Mouse (Mus musculus) liver, embryonic 15.5 days (tissue): Measurements from ENCODE around the gene Sp9. TPM values are rescaled to one million over a fixed set of nuclear protein-coding genes. Genes with fewer than 3 reads are reported as not detected.

Source experiments
- ATAC-seq: fragments of 200-750 bp; cut with Nextera tagmentation; 2 replicates; pipeline ENCODE4 v1.8.0; 2017; ENCODE audit warnings: moderate number of reproducible peaks, mild to moderate bottlenecking, moderate library complexity; ENCODE audit not compliant: insufficient read depth
- H3K27ac ChIP-seq: fragments of 300-500 bp; sonication (generic); replicated peaks from 2 replicates; pipeline ENCODE4 v1.5.1; 2015; ENCODE audit warnings: mild to moderate bottlenecking, inconsistent platforms
- H3K27me3 ChIP-seq: fragments of 300-500 bp; sonication (generic); 2 replicates; pipeline ENCODE4 v1.6.1; 2015; ENCODE audit warnings: mild to moderate bottlenecking, inconsistent platforms
- H3K36me3 ChIP-seq: fragments of 300-500 bp; sonication (generic); replicated peaks from 2 replicates; pipeline ENCODE4 v1.6.1; 2015; ENCODE audit warnings: moderate library complexity, mild to moderate bottlenecking, inconsistent platforms
- H3K4me1 ChIP-seq: fragments of 300-500 bp; sonication (generic); replicated peaks from 2 replicates; pipeline ENCODE4 v1.6.1; 2015; ENCODE audit warnings: inconsistent platforms
- H3K4me2 ChIP-seq: fragments of 300-500 bp; sonication (generic); 2 replicates; pipeline ENCODE4 v1.6.1; 2015; ENCODE audit warnings: moderate library complexity, mild to moderate bottlenecking, inconsistent platforms
- H3K4me3 ChIP-seq: fragments of 300-500 bp; sonication (generic); replicated peaks from 2 replicates; pipeline ENCODE4 v1.5.1; 2015; ENCODE audit warnings: mild to moderate bottlenecking, inconsistent platforms
- H3K9ac ChIP-seq: fragments of 300-500 bp; sonication (generic); 2 replicates; pipeline ENCODE4 v1.6.1; 2015; ENCODE audit warnings: moderate library complexity, mild to moderate bottlenecking, inconsistent platforms
- H3K9me3 ChIP-seq: fragments of 300-500 bp; sonication (generic); replicated peaks from 2 replicates; pipeline ENCODE4 v1.6.1; 2016; ENCODE audit warnings: inconsistent platforms
- WGBS: fragments of 180-500 bp; shearing (Covaris S2); methylation state at CpG from one replicate; pipeline ENCODE4 v1.1.7; 2015; ENCODE audit warnings: mixed read lengths; ENCODE audit not compliant: insufficient replicate concordance; 5-methylcytosine and 5-hydroxymethylcytosine counted together
- polyA plus RNA-seq: library from polyadenylated mRNA; unstranded; fragments of >200 nt; fragmentation: Nextera tagmentation; extraction: Ambion mirVana; gene quantifications from 2 replicates; pipeline ENCODE4 v1.2.1, GENCODE M21; 2015

Sp9 gene
- polyA plus RNA-seq, result not detected in 2 replicates

GRCm38 (mm10) chr2:73271459-73272161 is at the start of gene Sp9:
Gene Sp9 (plus strand): TSS chr2:73271925.
- Histone ChIP-seq H3K9ac (no peak within 1 kb of the TSS), H3K27me3 (peaks cover 95% of the 10 kb centered on the region)

GRCm38 (mm10) chr2:73231081-73231480 is 40.6 kb upstream of the Sp9 start:
- H3K4me2 ChIP-seq, result no peak overlapping the region
- no peaks in the 10 kb centered on the region for H3K9me3 ChIP-seq
- no peak for ATAC-seq
- no peak overlapping the region for H3K9ac ChIP-seq
- no peak overlapping the region for H3K27ac ChIP-seq
- H3K4me3 ChIP-seq, result no peak overlapping the region
- no peaks in the 10 kb centered on the region for H3K27me3 ChIP-seq
- WGBS, result 52% methylated on average over 3 of the region's 3 CpGs
- no peaks in the 10 kb centered on the region for H3K4me1 ChIP-seq
- H3K36me3 ChIP-seq, result no peaks in the 10 kb centered on the region

More at GRCm38 (mm10) chr2:73271459-73272161, at the start of gene Sp9:
- H3K4me2 ChIP-seq, result peak within 1 kb of the TSS; percentile 66
- H3K27ac ChIP-seq, result no peak within 1 kb of the TSS
- H3K4me1 ChIP-seq, result peaks cover 47% of the 10 kb centered on the region
- H3K4me3 ChIP-seq, result peak within 1 kb of the TSS; percentile 42
- WGBS, result under 1% methylated on average over 48 of the region's 48 CpGs
- no peaks in the 10 kb centered on the region for H3K36me3 ChIP-seq
- no peaks in the 10 kb centered on the region for H3K9me3 ChIP-seq
- no peak; the same call in 1 of the 2 replicates for ATAC-seq

GRCm38 (mm10) chr2:73241299-73241698 is 30.4 kb upstream of the Sp9 start:
- Histone ChIP-seq H3K9me3 (no peaks in the 10 kb centered on the region), H3K4me3 (no peak overlapping the region), H3K36me3 (no peaks in the 10 kb centered on the region), H3K4me2 (no peak overlapping the region), H3K27ac (no peak overlapping the region), H3K9ac (no peak overlapping the region), H3K4me1 (no peaks in the 10 kb centered on the region), H3K27me3 (0 out of 2 replicates have a peak, but pooled peaks cover 3% of the 10 kb centered on the region)
- ATAC-seq, result no peak
- 55% methylated on average over 4 of the region's 4 CpGs for WGBS

- H3K4me3 ChIP-seq, result no peak overlapping the region
- no peak overlapping the region for H3K4me2 ChIP-seq
- ATAC-seq, result no peak
- 0 out of 2 replicates have a peak, but pooled peaks cover 11% of the 10 kb centered on the region for H3K27me3 ChIP-seq
- no peak overlapping the region for H3K27ac ChIP-seq
- H3K9ac ChIP-seq, result no peak overlapping the region
- no peaks in the 10 kb centered on the region for H3K4me1 ChIP-seq
- no peaks in the 10 kb centered on the region for H3K36me3 ChIP-seq
- no peaks in the 10 kb centered on the region for H3K9me3 ChIP-seq
- 61% methylated on average over 4 of the region's 4 CpGs for WGBS
Observed at GRCm38 (mm10) chr2:73248701-73249100, 23.0 kb upstream of the Sp9 start.

GRCm38 (mm10) chr2:73263172-73263765 is 8.5 kb upstream of the Sp9 start:
- ATAC-seq, result no peak
- Histone ChIP-seq H3K36me3 (no peaks in the 10 kb centered on the region), H3K27me3 (peaks cover 83% of the 10 kb centered on the region), H3K9me3 (no peaks in the 10 kb centered on the region), H3K4me3 (peak overlapping the region; percentile 18), H3K9ac (no peak overlapping the region), H3K4me2 (peak overlapping the region; percentile 32; the same call in 1 of the 2 replicates), H3K27ac (no peak overlapping the region), H3K4me1 (peaks cover 12% of the 10 kb centered on the region)
- WGBS, result 12% methylated on average over 16 of the region's 16 CpGs

- H3K4me1 ChIP-seq, result peaks cover 12% of the 10 kb centered on the region
- H3K9ac ChIP-seq, result no peak overlapping the region
- 2% methylated on average over 38 of the region's 38 CpGs for WGBS
- peaks cover 84% of the 10 kb centered on the region for H3K27me3 ChIP-seq
- no peak for ATAC-seq
- H3K27ac ChIP-seq, result no peak overlapping the region
- no peaks in the 10 kb centered on the region for H3K9me3 ChIP-seq
- H3K4me3 ChIP-seq, result peak overlapping the region; percentile 18
- H3K36me3 ChIP-seq, result no peaks in the 10 kb centered on the region
- peak overlapping the region; percentile 32; the same call in 1 of the 2 replicates for H3K4me2 ChIP-seq
Observed at GRCm38 (mm10) chr2:73263794-73264610, 7.7 kb upstream of the Sp9 start.

GRCm38 (mm10) chr2:73264611-73265195 is 7.0 kb upstream of the Sp9 start:
- H3K4me1 ChIP-seq, result peaks cover 12% of the 10 kb centered on the region
- H3K4me3 ChIP-seq, result no peak overlapping the region
- no peak overlapping the region for H3K9ac ChIP-seq
- WGBS, result 5% methylated on average over 11 of the region's 11 CpGs
- H3K27me3 ChIP-seq, result peaks cover 87% of the 10 kb centered on the region
- no peaks in the 10 kb centered on the region for H3K9me3 ChIP-seq
- H3K4me2 ChIP-seq, result no peak overlapping the region
- no peaks in the 10 kb centered on the region for H3K36me3 ChIP-seq
- no peak overlapping the region for H3K27ac ChIP-seq
- ATAC-seq, result no peak

GRCm38 (mm10) chr2:73266011-73266410 is 5.7 kb upstream of the Sp9 start:
- no peak overlapping the region for H3K4me2 ChIP-seq
- ATAC-seq, result no peak
- H3K36me3 ChIP-seq, result no peaks in the 10 kb centered on the region
- peaks cover 97% of the 10 kb centered on the region for H3K27me3 ChIP-seq
- no peak overlapping the region for H3K9ac ChIP-seq
- H3K27ac ChIP-seq, result no peak overlapping the region
- WGBS, result 6% methylated on average over 5 of the region's 5 CpGs
- peaks cover 22% of the 10 kb centered on the region for H3K4me1 ChIP-seq
- H3K9me3 ChIP-seq, result no peaks in the 10 kb centered on the region
- H3K4me3 ChIP-seq, result no peak overlapping the region

- H3K9me3 ChIP-seq, result no peaks in the 10 kb centered on the region
- no peak for ATAC-seq
- WGBS, result 28% methylated on average over 1 of the region's 1 CpGs
- H3K4me1 ChIP-seq, result peaks cover 28% of the 10 kb centered on the region
- H3K36me3 ChIP-seq, result no peaks in the 10 kb centered on the region
- no peak overlapping the region for H3K9ac ChIP-seq
- H3K4me3 ChIP-seq, result no peak overlapping the region
- peaks cover 99% of the 10 kb centered on the region for H3K27me3 ChIP-seq
- H3K4me2 ChIP-seq, result no peak overlapping the region
- H3K27ac ChIP-seq, result no peak overlapping the region
Observed at GRCm38 (mm10) chr2:73266623-73267022, 5.1 kb upstream of the Sp9 start.

GRCm38 (mm10) chr2:73267231-73267630 is 4.5 kb upstream of the Sp9 start:
- 16% methylated on average over 3 of the region's 3 CpGs for WGBS
- Histone ChIP-seq H3K4me3 (no peak overlapping the region), H3K27me3 (peaks cover 99% of the 10 kb centered on the region), H3K9ac (no peak overlapping the region), H3K4me2 (no peak overlapping the region), H3K36me3 (no peaks in the 10 kb centered on the region), H3K4me1 (peaks cover 33% of the 10 kb centered on the region), H3K9me3 (no peaks in the 10 kb centered on the region), H3K27ac (no peak overlapping the region)
- no peak for ATAC-seq

GRCm38 (mm10) chr2:73267818-73268217 is 3.9 kb upstream of the Sp9 start:
- Histone ChIP-seq H3K9me3 (no peaks in the 10 kb centered on the region), H3K36me3 (no peaks in the 10 kb centered on the region), H3K9ac (no peak overlapping the region), H3K27ac (no peak overlapping the region), H3K4me1 (peaks cover 39% of the 10 kb centered on the region), H3K4me3 (no peak overlapping the region), H3K4me2 (no peak overlapping the region), H3K27me3 (peaks cover 99% of the 10 kb centered on the region)
- no peak for ATAC-seq
- WGBS, result 6% methylated on average over 4 of the region's 4 CpGs
